Mouse (Mus musculus) monocyte, adult 59 days (primary cell): ENCODE measurements around the gene Gm8677. TPM values are rescaled to one million over a fixed set of nuclear protein-coding genes. Genes with fewer than 3 reads are reported as not detected.

Experiments
- total RNA-seq, 2 experiments: library from RNA; stranded (reverse); gene quantifications; one replicate each; pipeline ENCODE4 v1.2.4; 2023

Gene Gm8677
- not detected for total RNA-seq

DNA sequence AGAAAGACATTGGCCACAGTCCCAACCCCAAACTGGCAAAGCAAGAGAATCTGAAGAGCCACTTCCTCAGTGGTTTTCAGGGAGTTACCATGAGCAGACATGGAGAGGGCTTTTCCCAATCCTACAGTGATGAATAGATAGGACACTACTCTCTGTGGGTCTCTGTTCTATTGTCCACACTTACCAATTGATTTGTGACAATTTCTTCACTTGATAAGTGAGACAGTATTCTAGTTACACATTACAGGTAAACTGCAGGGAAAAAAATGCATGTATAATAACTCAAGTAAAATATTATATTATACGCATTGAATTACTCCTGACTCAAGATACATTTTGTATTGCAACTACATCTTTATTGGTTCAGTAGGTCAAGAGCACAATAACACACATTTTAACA is at the start of gene Gm8677:
Gene Gm8677 (minus strand): TSS at position 101 of the 400 bp plus-strand sequence.

DNA sequence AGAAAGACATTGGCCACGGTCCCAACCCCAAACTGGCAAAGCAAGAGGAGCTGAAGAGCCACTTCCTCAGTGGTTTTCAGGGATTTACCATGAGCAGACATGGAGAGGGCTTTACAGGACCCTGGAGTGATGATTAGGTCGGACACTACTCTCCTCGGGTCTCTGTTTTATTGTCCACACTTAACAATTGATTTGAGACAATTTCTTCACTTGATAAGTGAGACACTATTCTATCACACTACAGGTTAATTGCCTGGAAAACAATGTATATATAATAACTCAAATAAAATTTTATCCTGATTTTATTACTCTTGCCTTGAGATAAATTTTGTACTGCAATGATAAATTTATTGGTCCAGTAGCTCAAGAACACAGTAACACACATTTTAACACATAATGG is 30.6 kb upstream of the Gm8677 start, which contains the start of gene Gm4201:
Gene Gm4201 (minus strand): TSS at position 101 of the 400 bp plus-strand sequence.

DNA sequence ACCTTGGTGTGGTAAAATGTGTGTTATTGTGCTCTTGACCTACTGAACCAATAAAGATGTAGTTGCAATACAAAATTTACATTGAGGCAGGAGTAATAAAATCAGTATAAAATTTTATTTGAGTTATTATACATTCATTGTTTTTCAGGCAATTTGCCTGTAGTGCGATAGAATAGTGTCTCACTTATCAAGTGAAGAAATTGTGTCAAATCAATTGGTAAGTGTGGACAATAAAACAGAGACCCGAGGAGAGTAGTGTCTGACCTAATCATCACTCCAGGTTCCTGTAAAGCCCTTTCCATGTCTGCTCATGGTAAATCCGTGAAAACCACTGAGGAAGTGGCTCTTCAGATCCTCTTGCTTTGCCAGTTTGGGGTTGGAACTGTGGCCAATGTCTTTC is 12.0 kb downstream of the Gm8677 start, which contains the start of gene Vmn1r152:
Gene Vmn1r152 (plus strand): TSS at position 301 of the 400 bp plus-strand sequence.

DNA sequence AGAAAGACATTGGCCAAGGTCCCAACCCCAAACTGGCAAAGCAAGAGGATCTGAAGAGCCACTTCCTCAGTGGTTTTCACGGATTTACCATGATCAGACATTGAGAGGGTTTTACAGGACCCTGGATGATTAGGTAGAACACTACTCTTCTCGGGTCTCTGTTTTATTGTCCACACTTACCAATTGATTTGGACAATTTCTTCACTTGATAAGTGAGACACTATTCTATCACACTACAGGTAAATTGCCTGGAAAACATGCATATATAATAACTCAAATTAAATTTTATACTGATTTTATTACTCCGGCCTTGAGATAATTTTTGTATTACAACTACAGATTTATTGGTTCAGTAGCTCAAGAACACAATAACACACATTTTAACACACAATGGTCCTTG is 35.1 kb downstream of the Gm8677 start, which contains the start of gene Vmn1r151:
Gene Vmn1r151 (minus strand): TSS at position 101 of the 400 bp plus-strand sequence.

Other genes starting within 250 kb of the Gm8677 start
- gene Gm4187, start 205.2 kb downstream of the Gm8677 start, total RNA-seq, result not detected
- not detected for gene Gm8660, start 163.8 kb downstream of the Gm8677 start, total RNA-seq
- gene Vmn1r148, start 121.3 kb downstream of the Gm8677 start, total RNA-seq, result not detected
- not detected for gene Vmn1r149, start 96.7 kb downstream of the Gm8677 start, total RNA-seq
- not detected for gene Gm10665, start 70.8 kb downstream of the Gm8677 start, total RNA-seq
- gene Vmn1r151, start 35.2 kb downstream of the Gm8677 start, total RNA-seq, result not detected
- not detected for gene Vmn1r152, start 11.9 kb downstream of the Gm8677 start, total RNA-seq
- not detected for gene Gm4201, start 30.5 kb upstream of the Gm8677 start, total RNA-seq
- not detected for gene Gm4565, start 53.2 kb upstream of the Gm8677 start, total RNA-seq
- not detected for gene Vmn1r155, start 123.1 kb upstream of the Gm8677 start, total RNA-seq
- gene Gm8693, start 157.4 kb upstream of the Gm8677 start, total RNA-seq, result not detected
- gene Gm4567, start 184.8 kb upstream of the Gm8677 start, total RNA-seq, result not detected
- not detected for gene Vmn1r157, start 226.8 kb upstream of the Gm8677 start, total RNA-seq